Mouse (Mus musculus): ENCODE measurements at regions not wholly inside any gene's neighbourhood (a gene's known extent, or its start where the extent isn't known, plus 50 kb on each side); places are given as distances from the start of the nearest gene placed in this dataset.
A peak's percentile ranks its signal among the peaks of the same experiment; 100 is the strongest.

GRCm38 (mm10) chr7:136104021-136104420, 387.9 kb upstream of the Mki67 start:
- DNase-seq, result no peak

- DNase-seq, result peak in 1 of 2 experiments; percentile 4
Observed at GRCm38 (mm10) chr7:136112163-136112562, 396.0 kb upstream of the Mki67 start.

GRCm38 (mm10) chr7:136120930-136121329, 404.8 kb upstream of the Mki67 start:
- no peak for DNase-seq

GRCm38 (mm10) chr7:136121406-136121805, 405.2 kb upstream of the Mki67 start:
- DNase-seq, result no peak

- DNase-seq, result peak; percentile 8 to 19
Observed at GRCm38 (mm10) chr7:136124786-136125185, 408.6 kb upstream of the Mki67 start.

- DNase-seq, result no peak
Observed at GRCm38 (mm10) chr7:136126393-136126792, 410.2 kb upstream of the Mki67 start.

- peak in 1 of 2 experiments; percentile 19 for DNase-seq
Observed at GRCm38 (mm10) chr7:136127576-136127975, 411.4 kb upstream of the Mki67 start.

GRCm38 (mm10) chr7:136129721-136130123, 413.6 kb upstream of the Mki67 start:
- DNase-seq, result no peak

- no peak for DNase-seq
Observed at GRCm38 (mm10) chr7:136130666-136131239, 414.6 kb upstream of the Mki67 start.

- no peak for DNase-seq
Observed at GRCm38 (mm10) chr7:136132976-136133375, 416.8 kb upstream of the Mki67 start.

GRCm38 (mm10) chr7:136136666-136137065, 420.5 kb upstream of the Mki67 start:
- DNase-seq, result no peak

- DNase-seq, result no peak
Observed at GRCm38 (mm10) chr7:136137341-136137740, 421.2 kb upstream of the Mki67 start.

GRCm38 (mm10) chr7:136137831-136138602, 421.9 kb upstream of the Mki67 start:
- DNase-seq, result no peak

GRCm38 (mm10) chr7:136142832-136143231, 426.7 kb upstream of the Mki67 start:
- DNase-seq, result no peak

GRCm38 (mm10) chr7:136150196-136150595, 434.0 kb upstream of the Mki67 start:
- DNase-seq, result peak in 1 of 2 experiments; percentile 28

GRCm38 (mm10) chr7:136151301-136151930, 435.3 kb upstream of the Mki67 start:
- no peak for DNase-seq

GRCm38 (mm10) chr7:136152470-136152869, 436.3 kb upstream of the Mki67 start:
- peak; percentile 81 to 85 for DNase-seq

GRCm38 (mm10) chr7:136153621-136154020, 437.5 kb upstream of the Mki67 start:
- DNase-seq, result no peak

GRCm38 (mm10) chr7:136159136-136159535, 443.0 kb upstream of the Mki67 start:
- no peak for DNase-seq

- no peak for DNase-seq
Observed at GRCm38 (mm10) chr7:136161526-136161925, 445.4 kb upstream of the Mki67 start.

- no peak for DNase-seq
Observed at GRCm38 (mm10) chr7:136164834-136165233, 448.7 kb upstream of the Mki67 start.

- DNase-seq, result no peak
Observed at GRCm38 (mm10) chr7:136169261-136169660, 453.1 kb upstream of the Mki67 start.

- DNase-seq, result no peak
Observed at GRCm38 (mm10) chr7:136176373-136176772, 460.2 kb upstream of the Mki67 start.

Measured in heart, adult 18-20 months (tissue).